Mouse (Mus musculus) intestine, postnatal 0 days (tissue): ENCODE measurements around the gene C530008M17Rik. TPM values are rescaled to one million over a fixed set of nuclear protein-coding genes. Genes with fewer than 3 reads are reported as not detected.

ENCODE experiments used
- ATAC-seq: fragments of 200-750 bp; cut with Nextera tagmentation; 2 replicates; pipeline ENCODE4 v1.8.0; 2017; ENCODE audit warnings: mild to moderate bottlenecking, moderate TSS enrichment, moderate library complexity
- H3K27ac ChIP-seq: fragments of 300-500 bp; sonication (generic); 2 replicates; pipeline ENCODE4 v1.5.1; 2014; ENCODE audit warnings: mild to moderate bottlenecking, low read depth, low read length, moderate library complexity
- H3K27me3 ChIP-seq: fragments of 300-500 bp; sonication (generic); replicated peaks from 2 replicates; pipeline ENCODE4 v1.6.1; 2014; ENCODE audit warnings: low read length, mixed read lengths; ENCODE audit not compliant: control insufficient read depth, insufficient read depth
- H3K36me3 ChIP-seq: fragments of 300-500 bp; sonication (generic); 2 replicates; pipeline ENCODE4 v1.6.1; 2014; ENCODE audit warnings: mild to moderate bottlenecking, moderate library complexity; ENCODE audit not compliant: control insufficient read depth, insufficient read depth
- H3K4me1 ChIP-seq: fragments of 300-500 bp; sonication (generic); replicated peaks from 2 replicates; pipeline ENCODE4 v1.6.1; 2014; ENCODE audit warnings: antibody characterized with exemption, low read length, mixed read lengths; ENCODE audit not compliant: control insufficient read depth, insufficient read depth
- H3K4me2 ChIP-seq: fragments of 300-500 bp; sonication (generic); replicated peaks from 2 replicates; pipeline ENCODE4 v1.6.1; 2014; ENCODE audit warnings: low read depth, mild to moderate bottlenecking, moderate library complexity
- H3K4me3 ChIP-seq: fragments of 300-500 bp; sonication (generic); 2 replicates; pipeline ENCODE4 v1.5.1; 2014; ENCODE audit warnings: low read depth, low read length
- H3K9ac ChIP-seq: fragments of 300-500 bp; sonication (generic); 2 replicates; pipeline ENCODE4 v1.6.1; 2014; ENCODE audit warnings: mild to moderate bottlenecking, low read depth, low read length
- H3K9me3 ChIP-seq: fragments of 300-500 bp; sonication (generic); 2 replicates; pipeline ENCODE4 v1.6.1; 2016; ENCODE audit warnings: mixed run types; ENCODE audit not compliant: control insufficient read depth
- CTCF ChIP-seq: sonication (generic); IDR thresholded peaks from 2 replicates; pipeline ENCODE4 v1.5.1; 2016; ENCODE audit warnings: low read depth, mild to moderate bottlenecking, control low read depth, antibody characterized with exemption, moderate library complexity
- WGBS: fragments of 180-500 bp; shearing (Covaris S2); extraction: QIAGEN DNeasy Blood & Tissue Kit; methylation state at CpG from one replicate; pipeline ENCODE4 v1.1.7; 2014; 5-methylcytosine and 5-hydroxymethylcytosine counted together
- polyA plus RNA-seq: library from polyadenylated mRNA; unstranded; fragments of >200 nt; fragmentation: Nextera tagmentation; extraction: Ambion mirVana; gene quantifications from 2 replicates; pipeline ENCODE4 v1.2.1, GENCODE M21; 2015

The C530008M17Rik gene
- polyA plus RNA-seq, 1 experiment from 2014 or later = 15.3 TPM

DNA sequence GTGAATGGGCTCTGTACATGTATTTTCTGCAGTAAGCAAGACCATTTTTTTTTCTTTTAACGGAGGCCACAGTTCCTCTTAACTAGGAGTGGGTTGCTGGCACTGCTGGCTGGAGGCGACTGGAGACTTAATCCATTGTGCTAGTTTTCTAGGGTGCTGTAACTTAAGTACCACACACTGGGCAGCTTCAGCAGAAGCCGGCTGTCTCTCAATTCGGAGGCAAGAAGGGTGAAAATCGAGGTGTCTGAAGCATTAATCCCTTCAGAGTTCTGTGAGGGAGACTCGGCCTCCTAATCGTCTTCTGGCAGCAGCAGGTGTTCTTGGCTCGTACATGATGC lies 126.8 kb downstream of the C530008M17Rik start:
- H3K4me2 ChIP-seq = no peak overlapping the region
- H3K9ac ChIP-seq = no peak overlapping the region
- no peaks in the 10 kb centered on the region for H3K4me1 ChIP-seq
- H3K27me3 ChIP-seq = no peaks in the 10 kb centered on the region
- H3K4me3 ChIP-seq = no peak overlapping the region
- H3K27ac ChIP-seq = no peak overlapping the region
- H3K9me3 ChIP-seq = no peaks in the 10 kb centered on the region
- WGBS = 79% methylated on average over 8 of the region's 8 CpGs
- ATAC-seq = no peak
- no peak for TF ChIP-seq CTCF
- H3K36me3 ChIP-seq = no peaks in the 10 kb centered on the region

DNA sequence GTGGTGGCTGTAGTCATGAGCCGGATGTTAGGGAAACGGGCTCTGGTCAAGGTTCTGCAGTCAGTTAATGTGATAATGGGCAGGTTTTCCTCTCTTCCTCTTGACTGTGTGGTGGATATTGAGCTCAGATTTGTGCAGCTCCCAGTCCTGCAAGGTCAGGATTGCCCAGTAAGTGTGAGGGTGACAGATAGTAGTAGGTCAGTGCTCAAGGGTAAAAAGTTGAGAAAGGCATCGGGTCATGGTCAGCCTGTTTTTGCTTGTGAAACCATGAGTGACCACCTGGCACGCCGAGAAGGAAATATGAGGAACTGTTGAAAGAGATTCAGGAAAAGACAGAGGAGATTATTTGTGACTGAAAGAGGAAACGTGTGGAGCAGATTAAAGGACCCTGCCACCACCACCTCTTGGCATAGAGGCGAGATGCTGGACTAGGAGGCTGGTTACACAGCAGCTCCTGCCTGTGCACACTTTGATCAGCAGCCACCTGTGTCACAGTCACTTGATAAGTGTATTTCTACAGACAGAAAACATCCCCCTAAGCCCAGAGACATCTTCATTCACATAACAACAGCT lies 127.9 kb downstream of the C530008M17Rik start:
- H3K4me2 ChIP-seq = no peak overlapping the region
- ATAC-seq = no peak
- no peaks in the 10 kb centered on the region for H3K36me3 ChIP-seq
- no peaks in the 10 kb centered on the region for H3K9me3 ChIP-seq
- 78% methylated on average over 7 of the region's 7 CpGs for WGBS
- H3K9ac ChIP-seq = no peak overlapping the region
- TF ChIP-seq CTCF = no peak
- no peak overlapping the region for H3K27ac ChIP-seq
- no peaks in the 10 kb centered on the region for H3K27me3 ChIP-seq
- no peaks in the 10 kb centered on the region for H3K4me1 ChIP-seq
- no peak overlapping the region for H3K4me3 ChIP-seq

DNA sequence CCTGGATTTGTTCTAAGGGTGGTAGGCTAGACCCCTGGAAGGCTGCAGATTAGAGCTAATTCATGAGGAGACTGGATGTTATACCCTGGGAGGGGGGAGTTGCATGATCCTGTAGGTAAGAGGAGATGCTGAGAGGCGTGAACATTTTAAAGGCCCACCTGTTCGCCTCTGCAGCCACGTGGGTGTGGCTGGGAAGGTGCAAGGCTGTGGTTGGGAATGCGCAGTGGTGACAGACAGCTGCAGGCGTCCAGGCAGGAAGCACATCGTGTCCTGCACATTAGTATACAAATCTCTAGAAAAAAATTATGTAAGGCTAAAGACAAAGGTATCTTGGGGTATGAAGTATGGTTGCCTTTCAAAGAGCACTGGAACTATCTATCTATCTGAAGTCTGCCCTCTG lies 128.7 kb downstream of the C530008M17Rik start:
- H3K9ac ChIP-seq = no peak overlapping the region
- H3K36me3 ChIP-seq = no peaks in the 10 kb centered on the region
- no peaks in the 10 kb centered on the region for H3K4me1 ChIP-seq
- WGBS = 70% methylated on average over 6 of the region's 6 CpGs
- H3K9me3 ChIP-seq = no peaks in the 10 kb centered on the region
- H3K4me2 ChIP-seq = no peak overlapping the region
- no peak overlapping the region for H3K4me3 ChIP-seq
- TF ChIP-seq CTCF = no peak
- no peaks in the 10 kb centered on the region for H3K27me3 ChIP-seq
- no peak for ATAC-seq
- H3K27ac ChIP-seq = no peak overlapping the region

DNA sequence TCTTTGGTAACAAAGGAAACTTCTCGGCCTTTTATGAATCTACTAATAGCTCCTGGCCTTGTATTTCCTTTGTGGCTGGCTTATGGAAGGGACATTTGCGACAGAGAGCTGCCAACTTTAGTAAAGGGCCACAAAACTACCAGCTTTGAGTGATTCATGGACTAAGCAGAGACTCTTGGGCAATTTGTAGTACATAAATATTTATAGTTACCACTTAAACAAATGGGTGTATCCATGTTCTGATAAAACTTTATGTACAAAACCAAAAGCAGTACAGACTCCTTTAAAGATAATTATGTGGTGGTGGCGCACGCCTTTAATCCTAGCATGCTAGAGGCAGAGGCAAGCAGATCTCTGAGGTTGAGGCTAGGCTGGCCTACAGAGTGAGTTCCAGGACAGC lies 133.6 kb downstream of the C530008M17Rik start:
- H3K27ac ChIP-seq = no peak overlapping the region
- TF ChIP-seq CTCF = no peak
- H3K27me3 ChIP-seq = no peaks in the 10 kb centered on the region
- no peak overlapping the region for H3K4me3 ChIP-seq
- 82% methylated on average over 4 of the region's 4 CpGs for WGBS
- no peaks in the 10 kb centered on the region for H3K36me3 ChIP-seq
- H3K4me1 ChIP-seq = no peaks in the 10 kb centered on the region
- H3K9ac ChIP-seq = no peak overlapping the region
- no peaks in the 10 kb centered on the region for H3K9me3 ChIP-seq
- ATAC-seq = no peak
- H3K4me2 ChIP-seq = no peak overlapping the region

DNA sequence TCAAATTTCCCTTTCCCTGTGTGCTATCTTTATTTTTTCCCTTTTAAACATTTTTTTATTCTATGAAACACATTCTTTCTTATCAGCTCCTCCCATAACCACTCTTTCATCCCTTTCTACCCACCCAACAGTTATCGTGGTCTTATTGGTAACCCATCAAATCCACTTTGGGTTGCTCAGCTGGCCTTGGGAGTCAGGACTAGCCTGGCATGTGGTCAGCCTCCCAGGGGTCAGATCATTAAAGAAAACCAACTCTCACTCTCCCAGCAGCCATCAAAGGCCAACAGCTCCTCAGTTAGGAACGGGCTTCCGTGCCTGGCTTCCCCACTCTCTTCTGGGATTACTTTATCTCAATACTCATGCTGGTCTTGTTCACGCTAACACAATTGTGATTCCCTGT lies 135.0 kb downstream of the C530008M17Rik start:
- Histone ChIP-seq H3K27ac (no peak overlapping the region), H3K4me3 (no peak overlapping the region), H3K4me2 (no peak overlapping the region), H3K9me3 (no peaks in the 10 kb centered on the region), H3K36me3 (no peaks in the 10 kb centered on the region), H3K27me3 (no peaks in the 10 kb centered on the region), H3K9ac (no peak overlapping the region), H3K4me1 (no peaks in the 10 kb centered on the region)
- no peak for ATAC-seq
- no peak for TF ChIP-seq CTCF
- whole genome bisulfite sequencing = 80% methylated on average over 4 of the region's 4 CpGs

DNA sequence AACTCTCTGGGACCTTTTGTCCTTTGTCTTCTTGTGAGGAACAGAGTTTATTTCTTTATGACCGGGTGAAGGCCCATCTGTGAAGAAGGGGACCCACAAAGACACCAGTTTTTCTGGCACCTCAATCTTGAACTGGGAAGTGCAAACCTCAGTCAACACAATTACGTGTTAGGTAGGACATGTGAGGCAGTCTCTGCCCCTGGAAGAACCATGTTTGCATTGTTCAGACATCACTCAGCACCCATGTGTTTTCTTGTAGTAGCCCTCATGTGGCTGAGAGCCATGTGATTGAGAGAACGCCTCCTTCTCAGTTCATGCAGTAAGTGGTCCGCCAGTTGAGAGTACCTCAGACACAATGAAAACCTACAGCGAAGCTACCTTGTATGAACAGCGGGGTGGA lies 136.4 kb downstream of the C530008M17Rik start:
- Histone ChIP-seq H3K4me2 (no peak overlapping the region), H3K4me1 (no peaks in the 10 kb centered on the region), H3K9me3 (no peaks in the 10 kb centered on the region), H3K9ac (no peak overlapping the region), H3K36me3 (no peaks in the 10 kb centered on the region), H3K27me3 (no peaks in the 10 kb centered on the region), H3K27ac (no peak overlapping the region), H3K4me3 (no peak overlapping the region)
- peak; percentile 41; the same call in 1 of the 2 replicates for ATAC-seq
- TF ChIP-seq CTCF = no peak
- 72% methylated on average over 6 of the region's 6 CpGs for WGBS

DNA sequence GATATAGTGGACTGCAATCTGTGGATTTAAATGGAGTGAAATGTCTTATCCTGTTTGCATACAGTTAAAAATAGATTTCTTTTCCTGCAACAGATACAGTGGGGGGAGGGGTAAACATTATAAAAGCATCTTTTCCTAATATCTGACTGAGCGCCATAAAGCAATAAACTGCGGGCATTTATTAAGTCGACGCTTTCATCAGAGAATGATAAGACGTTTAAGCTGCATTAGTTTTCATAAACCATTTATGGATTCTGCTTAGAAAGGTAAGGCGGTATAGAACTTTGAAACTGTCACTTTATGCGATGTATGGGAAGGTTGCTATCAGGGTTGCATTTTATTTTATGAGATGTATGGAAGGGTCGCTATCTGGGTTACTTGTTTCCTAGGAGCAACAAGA lies 141.7 kb downstream of the C530008M17Rik start:
- no peak for ATAC-seq
- Histone ChIP-seq H3K4me1 (peaks cover 9% of the 10 kb centered on the region; the same call in 1 of the 2 replicates), H3K4me2 (no peak overlapping the region), H3K27me3 (no peaks in the 10 kb centered on the region), H3K27ac (no peak overlapping the region), H3K4me3 (no peak overlapping the region), H3K9ac (no peak overlapping the region), H3K9me3 (no peaks in the 10 kb centered on the region), H3K36me3 (no peaks in the 10 kb centered on the region)
- no peak for TF ChIP-seq CTCF
- WGBS = 42% methylated on average over 8 of the region's 8 CpGs
